Mouse (Mus musculus) thymus, postnatal 25 days (tissue): ENCODE results near the gene Syne3.

Experiments
- DNase-seq: peaks from one replicate; pipeline ENCODE4 v3.0.0; 2022

Gene Syne3

DNA sequence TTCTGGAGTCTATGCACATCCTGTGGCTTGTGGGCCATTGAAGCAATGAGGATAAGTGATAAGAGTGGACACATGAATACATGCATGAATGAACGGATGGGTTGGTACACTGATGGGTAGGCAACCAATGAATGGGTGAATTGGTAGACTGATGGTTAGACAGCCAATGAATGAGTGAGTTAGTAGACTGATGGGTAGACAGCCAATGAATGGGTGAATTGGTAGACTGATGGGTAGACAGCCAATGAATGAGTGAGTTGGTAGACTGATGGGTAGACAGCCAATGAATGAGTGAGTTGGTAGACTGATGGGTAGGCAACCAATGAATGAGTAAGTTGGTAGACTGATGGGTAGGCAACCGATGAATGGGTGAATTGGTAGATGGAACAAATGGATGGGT, 91.7 kb downstream of the Syne3 start:
- no peak for DNase-seq

DNA sequence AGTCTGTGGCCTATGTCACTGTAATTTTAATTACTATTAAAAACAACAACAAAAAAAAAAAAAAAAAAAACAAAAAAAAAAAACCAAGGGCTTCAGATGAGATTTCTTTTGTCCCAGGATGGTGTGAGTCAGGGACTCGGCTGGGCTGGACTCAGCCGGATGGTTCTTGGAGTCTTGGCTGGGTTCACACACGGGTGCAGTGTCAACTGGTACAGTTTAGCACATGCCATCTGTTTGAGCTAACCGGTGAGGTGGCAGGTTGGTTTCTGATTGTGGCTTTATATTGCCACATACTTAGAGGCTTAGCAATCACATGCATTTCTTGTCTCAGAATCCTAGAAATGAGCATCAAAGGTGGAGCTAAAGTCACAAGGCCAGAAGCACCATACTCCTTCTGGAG, 92.3 kb downstream of the Syne3 start:
- DNase-seq = no peak

DNA sequence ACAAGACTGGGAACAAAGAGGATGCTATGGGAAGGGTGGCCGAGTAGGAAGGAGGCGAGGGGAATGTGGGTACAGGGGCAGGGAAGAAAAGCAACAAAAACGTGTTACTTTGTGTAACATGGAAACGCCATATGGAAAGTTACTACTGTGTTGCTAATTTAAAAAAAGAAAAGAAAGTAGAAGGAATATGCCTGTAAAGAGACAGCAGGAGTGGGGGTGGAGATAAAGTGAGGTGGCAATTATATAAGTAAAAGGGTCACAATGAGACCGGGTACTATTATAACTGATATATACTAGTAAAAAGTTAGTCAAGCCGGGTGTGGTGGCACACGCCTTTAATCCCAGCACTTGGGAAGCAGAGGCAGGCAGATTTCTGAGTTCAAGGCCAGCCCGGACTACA, 92.8 kb downstream of the Syne3 start:
- no peak for DNase-seq

DNA sequence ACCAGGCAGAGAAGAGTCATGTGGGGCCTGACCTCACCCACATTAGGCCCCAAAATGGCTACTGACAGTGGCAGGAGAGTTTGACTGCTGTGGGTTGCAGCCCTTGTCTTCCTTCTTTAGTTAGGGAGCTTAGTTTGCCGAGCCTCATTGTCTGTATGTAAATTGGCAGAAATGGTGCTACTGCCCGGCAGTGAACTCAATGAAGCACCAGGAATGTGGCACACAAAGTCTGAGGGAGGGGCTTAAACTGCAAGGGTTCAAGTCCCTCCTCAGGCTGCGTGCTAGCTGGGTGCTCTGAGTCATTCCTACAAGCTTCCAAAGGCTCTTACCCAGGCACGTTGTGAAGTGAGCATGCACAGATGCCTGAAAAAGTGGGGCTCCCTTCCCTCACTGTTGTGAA, 93.9 kb downstream of the Syne3 start:
- no peak for DNase-seq

DNA sequence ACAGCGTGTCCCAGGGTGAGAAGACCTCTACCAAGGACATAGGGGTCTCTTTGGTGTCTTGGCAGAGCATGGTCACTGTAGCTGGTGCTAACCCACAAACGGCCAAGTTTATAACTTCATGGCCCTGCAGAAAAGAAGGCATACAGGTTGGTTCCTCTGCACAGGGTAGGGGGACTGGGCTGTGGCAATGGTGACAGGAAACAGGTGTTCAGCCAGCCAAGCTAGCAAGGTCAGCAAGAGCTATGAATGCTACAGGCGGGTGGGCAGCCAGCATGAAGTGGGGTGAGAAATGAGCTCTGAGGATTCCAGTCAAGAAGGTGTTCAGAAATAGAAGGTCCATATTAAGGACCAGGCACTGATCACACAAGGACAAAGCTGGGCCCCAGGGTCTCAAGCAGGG, 96.6 kb downstream of the Syne3 start:
- no peak for DNase-seq

DNA sequence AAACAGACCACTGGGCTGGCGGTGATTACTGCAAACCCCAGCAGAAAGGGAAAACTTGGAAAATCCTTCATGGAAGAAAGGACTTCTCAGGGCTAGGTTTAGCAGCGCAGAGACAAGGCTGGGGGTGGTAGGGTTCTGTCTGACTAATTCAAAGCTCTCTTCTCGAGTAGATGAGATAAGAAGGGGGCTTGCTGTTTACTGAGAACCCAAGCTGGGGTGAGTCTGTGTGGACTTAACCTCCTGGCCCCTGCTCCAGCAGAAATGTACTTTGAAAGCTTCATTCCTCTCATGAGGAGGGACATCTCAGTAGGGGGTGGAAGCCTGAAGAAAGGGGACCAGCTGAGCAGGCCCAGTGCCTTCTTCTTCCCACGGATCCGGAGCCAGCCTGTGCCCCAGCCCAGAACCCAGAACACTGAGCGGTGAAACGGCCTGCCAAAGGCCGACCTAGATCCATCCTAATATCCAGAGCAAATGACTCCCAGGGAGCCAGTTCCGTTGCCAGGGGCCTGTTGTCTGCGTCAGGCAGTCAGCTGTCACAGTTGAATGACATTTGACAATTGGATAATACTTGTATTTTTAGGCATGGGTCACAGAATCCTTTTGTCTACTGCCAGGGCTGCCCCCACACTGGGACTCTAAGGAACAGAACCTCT, 97.2 kb downstream of the Syne3 start:
- no peak for DNase-seq

DNA sequence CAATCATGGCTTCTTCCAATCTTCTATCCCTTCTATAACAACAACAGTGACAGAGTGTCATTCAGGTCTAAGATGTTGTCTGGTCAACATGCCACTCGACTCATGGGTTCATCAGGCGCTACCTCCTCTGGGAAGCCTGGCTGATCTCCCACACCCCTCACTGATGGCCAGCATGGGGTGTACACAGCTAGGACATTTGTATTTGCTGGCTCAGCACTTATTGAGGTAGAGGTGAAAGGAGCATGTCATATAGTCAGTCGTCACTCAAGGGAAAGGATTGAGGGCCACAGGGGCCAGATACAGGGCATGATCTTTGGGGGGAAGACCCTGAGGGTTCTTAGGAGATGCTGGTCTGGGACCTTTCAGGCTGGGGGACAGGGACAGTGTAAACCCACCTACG, 99.9 kb downstream of the Syne3 start:
- no peak for DNase-seq

DNA sequence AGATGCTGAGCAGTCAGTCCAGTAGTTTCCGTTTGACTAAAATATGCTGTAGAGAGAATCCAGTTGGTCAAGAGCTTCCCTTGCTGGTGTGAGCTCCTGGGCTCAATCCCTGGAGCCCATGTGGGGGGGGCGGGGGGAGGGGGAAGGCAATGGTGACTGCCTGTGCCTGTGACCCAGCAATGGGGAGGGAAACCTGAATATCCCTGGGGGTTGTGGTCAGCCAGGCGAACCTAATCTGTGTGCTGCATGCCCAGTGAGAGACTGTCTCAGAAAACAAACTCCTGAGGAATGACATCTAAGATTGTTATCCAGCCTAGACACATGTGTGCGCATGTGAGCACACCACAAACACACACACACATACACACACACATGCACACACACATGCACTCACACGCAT, 100.6 kb downstream of the Syne3 start:
- no peak for DNase-seq

DNA sequence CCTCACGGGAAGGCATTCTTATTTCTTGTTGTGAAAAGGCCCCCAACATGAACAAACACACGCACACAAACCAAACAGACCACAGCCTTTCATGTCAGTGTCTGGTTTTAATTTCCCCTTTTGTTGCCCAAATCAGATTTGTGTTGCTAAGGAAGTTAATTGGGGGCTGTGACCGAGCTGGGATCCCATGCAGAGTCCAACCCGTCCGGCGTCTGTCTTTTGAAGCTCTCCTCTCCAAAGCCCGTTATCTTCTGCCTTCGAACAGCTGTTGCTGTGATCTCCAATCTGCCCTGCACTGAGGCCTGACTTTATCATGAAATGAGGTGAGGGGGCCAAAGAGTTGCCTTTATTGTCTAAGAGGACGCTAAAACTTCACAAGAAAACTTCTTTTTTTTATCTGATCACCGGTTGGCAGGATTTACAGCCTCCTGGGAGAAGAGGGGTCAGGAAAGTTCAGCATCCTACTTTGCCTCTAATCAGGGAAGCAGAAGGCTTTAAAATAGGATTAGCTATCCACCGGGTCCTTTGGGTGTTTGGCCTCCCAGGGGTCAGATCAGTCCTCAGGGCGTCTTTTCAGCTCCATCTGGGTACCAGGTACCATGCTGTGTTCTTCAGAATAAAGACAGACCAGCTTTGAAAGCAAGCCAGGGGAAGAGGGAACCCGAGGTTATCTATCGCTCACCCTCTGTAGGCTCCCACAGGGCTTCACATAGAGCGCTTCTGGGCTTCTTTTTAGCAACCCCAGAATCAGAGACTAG, 101.4 kb downstream of the Syne3 start:
- DNase-seq = no peak

DNA sequence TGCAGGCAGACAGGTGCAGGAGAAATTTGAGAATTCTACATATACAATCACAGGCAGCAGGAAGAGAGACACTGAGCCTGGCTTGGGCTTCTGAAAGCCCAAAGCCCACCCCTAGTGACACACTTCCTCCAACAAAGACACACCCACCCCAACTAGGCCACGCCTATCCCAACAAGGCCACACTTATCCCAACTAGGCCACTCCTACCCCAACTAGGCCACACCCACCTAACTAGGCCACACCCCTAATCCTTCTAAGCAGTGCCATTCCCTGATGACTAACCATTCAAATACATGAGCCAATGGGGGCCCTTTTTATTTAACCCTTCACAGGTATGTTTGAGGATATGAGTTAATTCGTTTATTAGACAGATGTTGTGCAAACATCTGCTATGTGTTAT, 102.5 kb downstream of the Syne3 start:
- no peak for DNase-seq

DNA sequence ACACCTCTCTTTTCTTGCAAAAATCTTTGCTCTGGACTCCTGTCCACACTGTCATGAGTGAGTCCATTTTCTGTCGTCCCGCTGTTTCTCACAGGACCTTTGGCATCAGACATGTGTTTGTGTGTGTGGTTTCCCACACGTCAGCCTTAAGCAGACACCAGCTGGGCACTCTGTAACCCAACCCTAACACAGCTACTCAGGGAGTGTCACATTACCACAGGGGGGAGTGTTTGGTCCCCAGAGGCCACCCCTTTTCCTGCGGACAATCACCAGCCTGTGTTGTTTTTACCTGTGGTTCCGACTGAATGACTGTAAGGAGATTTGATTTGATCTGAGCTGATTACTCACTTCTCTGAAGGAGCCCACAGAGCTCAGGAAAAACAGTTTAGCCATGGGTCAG, 105.5 kb downstream of the Syne3 start:
- DNase-seq = no peak

DNA sequence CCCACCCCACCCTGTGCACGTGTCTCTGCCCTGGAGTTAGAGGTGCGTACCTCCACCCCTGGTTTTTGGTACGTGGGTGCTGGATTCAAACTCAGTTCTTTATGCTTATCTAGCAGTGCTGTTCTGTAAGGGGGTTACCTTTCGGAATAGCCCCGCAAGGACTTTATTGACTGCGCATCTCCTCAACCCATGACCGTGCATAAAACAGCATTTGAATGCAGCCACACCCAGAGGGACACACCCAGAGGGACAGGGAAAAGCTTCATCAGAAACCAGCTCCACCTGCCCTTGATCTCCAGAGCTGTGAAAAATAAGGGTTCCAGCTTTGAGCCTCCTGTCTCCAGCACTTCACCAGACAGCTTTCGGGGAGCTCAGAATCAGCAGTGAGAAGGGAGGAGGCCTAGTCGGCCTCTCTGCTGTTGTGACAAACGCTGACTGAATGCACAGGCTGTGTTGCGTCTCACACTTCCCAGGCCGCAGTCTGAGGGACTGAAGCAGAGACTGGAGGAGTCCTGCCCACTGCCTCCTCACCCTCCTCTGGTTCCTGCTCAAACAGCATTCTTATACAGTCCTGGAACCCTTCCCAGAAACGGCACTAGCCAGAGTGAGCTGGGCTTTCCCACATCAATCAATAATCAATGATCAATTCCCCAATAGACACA, 107.1 kb downstream of the Syne3 start:
- DNase-seq = no peak

DNA sequence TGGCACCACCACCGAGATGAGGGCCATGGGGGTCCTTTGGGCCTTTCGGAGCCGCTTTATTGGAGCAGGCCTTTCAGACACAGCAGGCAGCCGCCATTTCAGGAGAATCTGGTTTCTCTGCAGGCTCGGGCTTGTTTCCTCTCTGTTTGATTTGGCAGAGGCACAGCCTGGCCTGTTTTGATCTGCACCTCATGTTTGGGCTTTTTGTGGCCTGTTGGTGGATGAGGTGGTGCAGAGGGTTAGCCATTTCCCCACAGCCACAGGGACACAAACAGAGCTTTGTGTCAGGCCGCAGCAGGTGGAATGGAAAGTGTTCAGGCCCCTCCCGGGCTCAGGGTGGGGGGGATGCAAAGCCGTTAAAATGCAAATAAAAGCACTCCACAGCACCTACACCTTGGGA, 108.3 kb downstream of the Syne3 start:
- DNase-seq = no peak

DNA sequence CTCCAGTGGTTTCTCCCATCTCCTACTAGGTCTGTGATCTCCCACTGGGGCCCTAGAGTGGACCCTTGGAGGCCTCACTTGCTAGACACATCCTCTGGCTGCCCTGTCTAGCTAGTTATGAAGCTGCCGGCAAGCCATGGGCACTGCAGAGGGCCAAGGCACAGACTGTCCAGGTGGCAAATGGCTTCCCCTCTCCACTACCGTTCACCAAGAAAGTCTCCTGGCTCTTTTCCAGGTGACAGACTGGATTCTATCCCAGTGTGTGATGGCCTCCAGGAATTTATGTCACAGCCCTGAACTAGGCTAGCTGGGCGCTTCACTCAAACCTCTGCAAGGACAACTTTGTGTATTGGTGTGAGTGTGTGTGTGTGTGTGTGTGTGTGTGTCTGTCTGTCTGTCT, 109.8 kb downstream of the Syne3 start:
- no peak for DNase-seq

DNA sequence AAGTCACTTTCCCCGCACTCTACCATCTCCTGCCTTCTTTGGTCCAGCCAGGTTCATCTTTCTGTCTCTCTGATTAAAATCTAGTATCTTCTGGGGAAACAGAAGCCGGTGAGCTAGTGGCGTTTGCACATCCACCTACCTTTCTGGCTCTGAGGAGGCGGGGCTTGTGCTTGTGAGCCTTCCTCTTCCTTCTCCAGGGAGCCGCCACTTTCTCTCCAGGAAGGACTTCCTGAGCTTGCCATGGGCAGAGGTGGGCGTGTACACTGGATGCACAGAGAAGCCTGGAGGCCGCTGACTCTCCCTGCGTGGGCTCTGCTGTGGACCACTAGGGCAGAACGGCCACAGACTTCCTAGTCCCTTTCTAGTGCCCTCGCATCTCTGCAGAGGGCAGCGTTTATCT, 110.4 kb downstream of the Syne3 start:
- no peak for DNase-seq

DNA sequence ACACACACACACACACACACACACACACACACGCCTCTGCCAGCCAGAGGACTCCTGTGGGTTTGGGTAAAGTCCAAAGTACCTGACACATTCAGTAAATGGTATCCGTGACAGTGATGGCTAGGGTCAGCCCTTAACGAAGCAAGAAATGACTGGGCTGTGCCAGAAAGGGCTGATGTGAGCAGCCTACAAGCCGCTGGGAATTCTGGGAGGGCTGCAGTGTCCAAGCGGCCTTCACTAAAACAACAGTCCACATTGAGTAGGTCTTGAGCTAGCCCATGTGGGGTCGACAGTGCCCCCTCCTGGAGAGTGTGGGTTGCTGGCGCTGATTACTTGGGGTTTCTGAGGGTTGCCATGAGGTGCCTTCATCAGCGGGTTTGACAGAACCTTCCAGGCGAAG, 110.9 kb downstream of the Syne3 start:
- no peak for DNase-seq

DNA sequence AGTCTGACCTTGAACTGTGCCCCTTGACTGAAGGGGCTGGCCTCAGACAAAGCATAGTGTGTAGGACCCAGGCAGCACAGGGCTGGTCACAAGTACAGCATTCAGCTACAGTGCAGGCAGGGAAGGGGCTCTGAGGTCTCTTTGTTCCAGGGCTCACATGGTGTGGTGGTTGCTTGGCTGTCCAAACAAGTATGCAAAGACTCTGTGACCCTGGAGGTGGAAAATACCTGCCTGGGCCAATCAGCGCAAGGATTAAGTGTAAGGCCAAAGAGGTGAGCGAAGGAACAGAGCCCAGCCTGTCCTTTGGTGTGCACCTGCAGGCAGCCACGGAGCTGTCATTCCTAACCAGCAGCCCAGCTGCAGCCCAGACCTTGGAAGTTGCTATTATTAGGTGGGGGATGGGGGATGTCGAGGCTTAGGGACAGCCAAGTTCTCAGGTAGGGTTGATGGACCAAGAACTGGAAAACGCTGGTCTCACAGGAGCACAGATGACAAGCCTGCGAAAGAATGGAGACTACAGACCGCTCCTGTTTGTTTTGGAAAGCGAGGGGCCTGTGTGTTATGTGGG, 112.5 kb downstream of the Syne3 start:
- DNase-seq = no peak

DNA sequence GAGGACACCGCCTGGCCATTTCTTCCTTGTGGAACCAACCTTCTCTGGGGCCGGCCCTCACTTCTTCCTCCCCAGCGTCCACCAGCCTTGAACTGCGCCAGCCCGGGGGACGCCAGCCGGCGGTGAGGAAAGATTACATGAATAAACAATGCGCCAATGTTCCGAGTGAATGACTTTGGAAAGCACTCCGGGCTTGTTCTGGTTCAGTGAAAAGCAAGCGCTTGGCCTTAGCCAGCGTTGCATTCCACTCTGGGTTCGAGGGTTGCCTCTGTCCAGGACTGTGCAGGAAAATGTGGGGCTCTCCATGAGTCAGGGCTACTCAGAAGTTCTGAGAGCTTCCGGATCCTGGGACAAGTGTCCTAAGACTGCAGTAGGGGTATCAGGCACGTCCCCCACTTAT, 113.0 kb downstream of the Syne3 start:
- no peak for DNase-seq

DNA sequence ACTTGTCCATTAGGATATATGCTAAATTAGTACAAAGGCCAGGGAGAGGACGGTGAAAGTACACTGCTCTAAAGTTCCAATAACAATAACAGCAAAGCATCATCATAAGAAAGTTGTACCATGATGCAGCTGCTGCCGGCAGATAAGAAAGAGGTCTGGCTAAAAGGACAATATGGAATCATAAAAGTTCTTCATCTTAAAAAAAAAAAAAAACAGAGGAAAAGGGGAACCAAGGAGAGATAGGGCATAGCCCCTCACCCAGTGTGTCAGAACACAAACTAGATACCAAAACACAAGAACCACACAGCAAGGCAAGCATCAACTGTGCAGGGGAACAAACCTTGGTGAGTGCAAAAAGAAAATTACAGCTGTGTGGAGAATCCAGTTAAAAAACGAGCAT, 117.4 kb downstream of the Syne3 start:
- no peak for DNase-seq

DNA sequence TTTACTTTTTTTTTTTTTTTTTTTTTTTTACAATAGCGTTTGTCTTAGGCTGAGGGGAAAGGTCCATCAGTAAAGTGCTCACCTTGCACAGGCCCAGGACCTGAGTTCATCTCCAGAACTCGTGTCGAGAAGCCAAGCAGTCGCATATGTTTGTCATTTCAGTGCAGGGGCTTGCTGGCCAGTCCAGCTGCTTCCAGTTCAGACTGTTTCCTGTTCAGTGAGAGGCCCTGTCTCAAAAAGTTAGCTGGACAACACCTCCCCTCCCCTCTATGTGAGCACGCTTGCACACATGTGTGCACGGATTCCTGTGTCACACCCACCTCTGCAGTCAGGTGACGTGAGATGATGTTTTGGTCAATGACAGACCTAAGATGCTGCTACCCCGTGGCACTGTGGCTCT, 119.5 kb downstream of the Syne3 start:
- DNase-seq = no peak

DNA sequence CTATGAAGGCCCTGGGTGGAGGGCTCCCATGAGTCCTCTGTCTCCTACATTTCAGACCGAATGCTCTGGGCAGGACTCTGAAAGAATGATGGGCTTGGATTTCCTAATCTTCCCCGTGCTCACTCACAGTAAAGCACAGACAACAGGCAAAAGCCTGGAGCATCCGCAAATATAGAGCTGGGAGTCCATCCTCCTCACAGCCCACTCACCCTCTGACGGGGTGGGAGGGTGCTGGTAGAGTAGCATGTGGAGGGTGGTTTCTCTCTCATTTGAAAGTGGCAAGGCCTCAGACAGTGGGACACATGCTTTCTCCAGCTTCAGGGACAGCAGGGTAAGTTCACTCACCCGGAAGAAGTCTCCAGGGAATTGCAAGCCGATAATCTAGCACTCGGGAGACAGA, 123.5 kb downstream of the Syne3 start:
- no peak for DNase-seq

DNA sequence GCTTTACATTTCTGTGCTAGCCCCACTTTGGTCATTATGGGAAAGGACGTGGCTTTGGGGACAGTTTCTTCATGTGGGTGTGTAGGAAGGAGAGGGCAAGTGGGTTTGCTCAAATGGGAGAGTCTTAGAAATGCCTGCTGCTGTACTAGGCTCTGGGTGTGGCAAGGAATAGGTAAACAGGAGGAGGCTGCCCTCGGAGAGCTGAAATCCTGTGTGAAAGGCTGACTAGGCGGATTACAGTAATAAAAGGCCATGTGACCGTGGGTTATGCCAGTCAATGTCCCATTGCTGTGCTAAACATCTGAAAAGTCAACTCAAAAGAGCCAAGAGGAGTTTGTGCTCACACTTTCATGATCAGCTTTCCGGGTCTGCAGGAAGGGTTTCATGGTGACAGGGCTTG, 127.1 kb downstream of the Syne3 start:
- DNase-seq = no peak

DNA sequence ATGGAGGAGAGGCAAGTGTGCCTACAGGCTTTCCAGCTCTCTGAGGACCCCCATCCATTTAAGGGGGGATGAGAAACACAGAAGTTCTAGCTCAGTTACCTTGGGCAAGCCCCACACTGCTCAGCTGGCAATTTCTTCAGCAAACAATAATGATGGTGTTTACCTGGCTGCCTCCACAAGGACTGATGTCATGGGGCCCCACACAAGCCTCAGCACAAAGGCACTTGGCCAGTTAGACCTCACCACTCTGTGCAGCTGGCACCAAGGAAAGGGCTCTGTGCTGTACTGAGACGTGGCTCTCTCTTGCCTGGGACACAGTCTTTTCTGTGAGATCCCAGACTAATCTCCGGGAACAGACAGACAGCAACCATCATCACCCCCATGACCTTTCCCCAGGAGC, 127.5 kb downstream of the Syne3 start:
- DNase-seq = no peak

DNA sequence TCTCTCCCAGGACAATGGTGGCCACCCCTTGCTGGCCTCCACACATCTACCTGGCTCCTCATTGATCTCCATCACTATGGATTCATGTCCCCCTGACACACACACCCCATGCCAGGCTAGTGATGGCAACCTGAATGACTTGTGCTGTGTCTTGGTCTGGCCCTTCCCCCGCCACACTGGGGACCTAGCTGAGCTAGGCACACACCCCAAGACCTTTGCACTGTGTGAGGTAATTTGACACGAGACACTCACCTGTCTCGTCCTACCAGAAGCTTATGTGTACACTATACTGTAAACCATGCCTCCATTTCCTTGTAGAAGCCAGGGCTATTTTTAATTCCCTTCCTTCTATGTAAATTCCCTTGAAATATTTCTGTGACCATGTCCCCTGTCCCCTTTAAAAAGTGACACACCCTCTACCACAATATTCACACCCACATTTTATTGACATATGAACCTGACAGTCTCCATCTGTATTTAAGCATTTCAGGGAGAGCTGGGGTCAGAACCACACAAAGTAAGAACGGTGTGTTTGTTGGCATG, 128.0 kb downstream of the Syne3 start:
- DNase-seq = no peak
